Comparison of ENCODE assay signal across 20 mouse cellular contexts in genomic region chr11:81769691-81770260, GRCm38 (mm10).
DNase-seq lines count a peak whose midpoint lies in the region; ATAC-seq and TF ChIP-seq lines count a peak whose summit lies in the region.
"Had no signal": no experiment of that assay in that cellular context is flagged by ENCODE, and none has a peak within 500 bp of the region (broad histone marks: within the 10 kb centered on the region; RNA-seq: fewer than 3 reads in every experiment).

No protein-coding gene starts in this region.

- no peaks in the 10 kb centered on the region for H3K4me1 ChIP-seq in heart, adult 2 months (ENCODE audit: control insufficient read depth, insufficient read depth, low read length)
- 0 out of 2 replicates have a peak, but pooled peaks cover 10% of the 10 kb centered on the region for H3K4me1 ChIP-seq in heart, embryonic 12.5 days (replicated peaks)
- H3K4me1 ChIP-seq in midbrain, postnatal 0 days (ENCODE audit: insufficient read depth, low read length) = peaks cover 4% of the 10 kb centered on the region
- peaks cover 6% of the 10 kb centered on the region; the same call in 1 of the 2 replicates for H3K4me1 ChIP-seq in midbrain, embryonic 14.5 days (ENCODE audit: control insufficient read depth, insufficient read depth, low read length)
- H3K4me1 ChIP-seq in neural tube, embryonic 15.5 days = peaks cover 19% of the 10 kb centered on the region
- H3K4me1 ChIP-seq: lung, embryonic 15.5 days; megakaryocyte, embryonic 14.5 days had no signal

- no peak for ATAC-seq in heart, embryonic 12.5 days (ENCODE audit: insufficient number of reproducible peaks, low FRiP score)
- ATAC-seq in midbrain, postnatal 0 days (ENCODE audit: low FRiP score) = no peak
- ATAC-seq in midbrain, embryonic 14.5 days (ENCODE audit: low FRiP score, low TSS enrichment) = no peak
- ATAC-seq in neural tube, embryonic 15.5 days (ENCODE audit: low FRiP score) = no peak
- ATAC-seq: inflammation-experienced regulatory T-cells, adult 6 months had no signal

- no peak overlapping the region for H3K4me3 ChIP-seq in heart, adult 2 months
- H3K4me3 ChIP-seq in heart, embryonic 12.5 days = no peak overlapping the region
- no peak overlapping the region for H3K4me3 ChIP-seq in midbrain, postnatal 0 days (ENCODE audit: low read depth, low read length)
- no peak overlapping the region for H3K4me3 ChIP-seq in midbrain, embryonic 14.5 days (replicated peaks; ENCODE audit: low read depth, low read length)
- no peak overlapping the region for H3K4me3 ChIP-seq in neural tube, embryonic 15.5 days (replicated peaks)
- H3K4me3 ChIP-seq: heart, embryonic 10.5 days; limb, embryonic 13.5 days; lung, embryonic 15.5 days; megakaryocyte, embryonic 14.5 days; neural tube, embryonic 13.5 days had no signal

- no peaks in the 10 kb centered on the region for H3K36me3 ChIP-seq in heart, adult 2 months (ENCODE audit: control insufficient read depth, insufficient read depth, low read length)
- H3K36me3 ChIP-seq in heart, embryonic 12.5 days = no peaks in the 10 kb centered on the region
- no peaks in the 10 kb centered on the region for H3K36me3 ChIP-seq in midbrain, postnatal 0 days (ENCODE audit: insufficient read depth, low read length)
- no peaks in the 10 kb centered on the region for H3K36me3 ChIP-seq in midbrain, embryonic 14.5 days (ENCODE audit: control insufficient read depth, insufficient read depth, low read length)
- H3K36me3 ChIP-seq in neural tube, embryonic 15.5 days = no peaks in the 10 kb centered on the region
- H3K36me3 ChIP-seq: heart, embryonic 10.5 days; limb, embryonic 13.5 days; lung, embryonic 15.5 days; neural tube, embryonic 13.5 days had no signal

- TF ChIP-seq EP300 in heart, adult 2 months (IDR thresholded peaks at IDR 0.05; ENCODE audit: insufficient read depth, low read depth, low read length) = no peak

- TF ChIP-seq CTCF in heart, adult 2 months (IDR thresholded peaks at IDR 0.05) = peak; percentile 42
- peak; percentile 26 for TF ChIP-seq CTCF in midbrain, postnatal 0 days (IDR thresholded peaks at IDR 0.05)

- no peaks in the 10 kb centered on the region for H3K27me3 ChIP-seq in heart, adult 2 months (ENCODE audit: control insufficient read depth, insufficient read depth, low read length)
- H3K27me3 ChIP-seq in heart, embryonic 12.5 days (replicated peaks) = 0 out of 2 replicates have a peak, but pooled peaks cover 3% of the 10 kb centered on the region
- no peaks in the 10 kb centered on the region for H3K27me3 ChIP-seq in midbrain, postnatal 0 days (ENCODE audit: insufficient read depth, low read length)
- no peaks in the 10 kb centered on the region for H3K27me3 ChIP-seq in midbrain, embryonic 14.5 days (ENCODE audit: control insufficient read depth, insufficient read depth, low read length)
- peaks cover 5% of the 10 kb centered on the region; the same call in 1 of the 2 replicates for H3K27me3 ChIP-seq in neural tube, embryonic 15.5 days (replicated peaks)
- H3K27me3 ChIP-seq: lung, embryonic 15.5 days had no signal

- H3K27ac ChIP-seq in heart, adult 2 months = no peak overlapping the region
- H3K27ac ChIP-seq in heart, embryonic 12.5 days (ENCODE audit: poor library complexity, severe bottlenecking) = no peak overlapping the region
- H3K27ac ChIP-seq in midbrain, postnatal 0 days (ENCODE audit: low read depth, low read length) = no peak overlapping the region
- H3K27ac ChIP-seq in midbrain, embryonic 14.5 days (replicated peaks; ENCODE audit: low read depth, low read length) = no peak overlapping the region
- H3K27ac ChIP-seq in neural tube, embryonic 15.5 days (replicated peaks) = no peak overlapping the region
- H3K27ac ChIP-seq: heart, embryonic 10.5 days; limb, embryonic 13.5 days; lung, embryonic 15.5 days; neural tube, embryonic 13.5 days had no signal

- no peak overlapping the region for H3K9ac ChIP-seq in heart, adult 2 months (ENCODE audit: low read depth, low read length)
- no peak overlapping the region for H3K9ac ChIP-seq in heart, embryonic 12.5 days
- no peak overlapping the region for H3K9ac ChIP-seq in midbrain, postnatal 0 days (replicated peaks; ENCODE audit: low read length, poor library complexity, severe bottlenecking)
- H3K9ac ChIP-seq in midbrain, embryonic 14.5 days (replicated peaks; ENCODE audit: low read length) = no peak overlapping the region
- no peak overlapping the region for H3K9ac ChIP-seq in neural tube, embryonic 15.5 days (replicated peaks)
- H3K9ac ChIP-seq: limb, embryonic 13.5 days; lung, embryonic 15.5 days; neural tube, embryonic 13.5 days had no signal

- no peak overlapping the region for H3K4me2 ChIP-seq in heart, embryonic 12.5 days
- H3K4me2 ChIP-seq in midbrain, postnatal 0 days (ENCODE audit: low read depth, low read length, poor library complexity, severe bottlenecking) = no peak overlapping the region
- H3K4me2 ChIP-seq in midbrain, embryonic 14.5 days (ENCODE audit: low read length) = no peak overlapping the region
- H3K4me2 ChIP-seq in neural tube, embryonic 15.5 days = no peak overlapping the region
- H3K4me2 ChIP-seq: limb, embryonic 13.5 days; lung, embryonic 15.5 days; neural tube, embryonic 13.5 days had no signal

- WGBS in heart, adult 2 months = 57% methylated on average over 5 of the region's 5 CpGs
- WGBS in heart, embryonic 12.5 days = 51% methylated on average over 5 of the region's 5 CpGs
- WGBS in midbrain, postnatal 0 days = 79% methylated on average over 5 of the region's 5 CpGs
- WGBS in midbrain, embryonic 14.5 days = 79% methylated on average over 5 of the region's 5 CpGs
- WGBS in neural tube, embryonic 15.5 days = 70% methylated on average over 5 of the region's 5 CpGs

- intact Hi-C loops in heart, adult 2 months (cut with DNase I) = no loop called here

- no peaks in the 10 kb centered on the region for H3K9me3 ChIP-seq in heart, embryonic 12.5 days (replicated peaks)
- H3K9me3 ChIP-seq in midbrain, postnatal 0 days (ENCODE audit: low read length) = no peaks in the 10 kb centered on the region
- H3K9me3 ChIP-seq in midbrain, embryonic 14.5 days (ENCODE audit: control insufficient read depth, low read length) = no peaks in the 10 kb centered on the region
- no peaks in the 10 kb centered on the region for H3K9me3 ChIP-seq in neural tube, embryonic 15.5 days (replicated peaks)
- H3K9me3 ChIP-seq: heart, embryonic 10.5 days; limb, embryonic 13.5 days; lung, embryonic 15.5 days; megakaryocyte, embryonic 14.5 days; neural tube, embryonic 13.5 days had no signal

- DNase-seq in heart, adult 2 months = no peak
- no peak for DNase-seq in midbrain, postnatal 0 days (ENCODE audit: low spot score)
- DNase-seq in midbrain, embryonic 14.5 days = no peak
- peak; percentile 41 for DNase-seq in layer of hippocampus, adult 9-10 months (ENCODE audit: low spot score)
- no peak for DNase-seq in thymus, postnatal 4 days
- no peak for DNase-seq in yolk sac, embryonic 10.5 days (ENCODE audit: low spot score)
- DNase-seq: adrenal gland, adult 8-10 months; cerebellum, adult 9-10 months; gastrocnemius, postnatal 14 days; kidney, postnatal 25 days; spleen, adult 18-20 months; thymus, postnatal 36 days had no signal

- no peaks in the 10 kb centered on the region for H3K79me2 ChIP-seq in heart, adult 2 months (replicated peaks; ENCODE audit: control insufficient read depth, insufficient read depth, low read length)

- no peak for TF ChIP-seq POLR2A in heart, adult 2 months (IDR thresholded peaks at IDR 0.05; ENCODE audit: insufficient read depth, low read depth, low read length)
